Mouse (Mus musculus) hindbrain, embryonic 11.5 days (tissue): ENCODE measurements at regions not wholly inside any gene's neighbourhood (a gene's known extent, or its start where the extent isn't known, plus 50 kb on each side); places are given as distances from the start of the nearest gene placed in this dataset.
A peak's percentile ranks its signal among the peaks of the same experiment; 100 is the strongest.

ENCODE experiments used
- ATAC-seq: fragments of 200-750 bp; cut with Nextera tagmentation; 2 replicates; pipeline ENCODE4 v1.8.0; 2017; ENCODE audit warnings: mild to moderate bottlenecking, moderate TSS enrichment, moderate library complexity; ENCODE audit not compliant: low FRiP score
- DNase-seq: peaks from one replicate; pipeline ENCODE4 v3.0.0-alpha.2; 2015; ENCODE audit warnings: low spot score
- H3K27ac ChIP-seq: fragments of 300-500 bp; sonication (generic); 2 replicates; pipeline ENCODE4 v1.5.1; 2014; ENCODE audit warnings: mild to moderate bottlenecking, low read depth, low read length
- H3K27me3 ChIP-seq: fragments of 300-500 bp; sonication (generic); 2 replicates; pipeline ENCODE4 v1.6.1; 2014; ENCODE audit warnings: mild to moderate bottlenecking, low read length, moderate library complexity, mixed read lengths; ENCODE audit not compliant: control insufficient read depth, insufficient read depth
- H3K36me3 ChIP-seq: fragments of 300-500 bp; sonication (generic); 2 replicates; pipeline ENCODE4 v1.6.1; 2014; ENCODE audit warnings: mild to moderate bottlenecking, low read length, moderate library complexity, mixed read lengths; ENCODE audit not compliant: control insufficient read depth, insufficient read depth
- H3K4me1 ChIP-seq: fragments of 300-500 bp; sonication (generic); replicated peaks from 2 replicates; pipeline ENCODE4 v1.6.1; 2014; ENCODE audit warnings: low read length, mixed read lengths; ENCODE audit not compliant: control insufficient read depth, insufficient read depth
- H3K4me2 ChIP-seq: fragments of 300-500 bp; sonication (generic); replicated peaks from 2 replicates; pipeline ENCODE4 v1.6.1; 2014; ENCODE audit warnings: mild to moderate bottlenecking, low read depth, low read length
- H3K4me3 ChIP-seq: fragments of 300-500 bp; sonication (generic); 2 replicates; pipeline ENCODE4 v1.5.1; 2014; ENCODE audit warnings: low read depth, low read length
- H3K9ac ChIP-seq: fragments of 300-500 bp; sonication (generic); 2 replicates; pipeline ENCODE4 v1.6.1; 2014; ENCODE audit warnings: low read depth, low read length
- H3K9me3 ChIP-seq: fragments of 300-500 bp; sonication (generic); 2 replicates; pipeline ENCODE4 v1.6.1; 2016; ENCODE audit warnings: low read length; ENCODE audit not compliant: control insufficient read depth
- WGBS: fragments of 180-500 bp; shearing (Covaris S2); extraction: QIAGEN DNeasy Blood & Tissue Kit; methylation state at CpG from one replicate; pipeline ENCODE4 v1.1.7; 2014; 5-methylcytosine and 5-hydroxymethylcytosine counted together

- H3K9ac ChIP-seq = no peak overlapping the region
- H3K4me2 ChIP-seq = no peak overlapping the region
- H3K27ac ChIP-seq = no peak overlapping the region
- H3K27me3 ChIP-seq = no peaks in the 10 kb centered on the region
- no peak overlapping the region for H3K4me3 ChIP-seq
- H3K36me3 ChIP-seq = no peaks in the 10 kb centered on the region
- DNase-seq = no peak
- WGBS = 67% methylated on average over 7 of the region's 7 CpGs
- H3K4me1 ChIP-seq = no peaks in the 10 kb centered on the region
- no peak for ATAC-seq
- H3K9me3 ChIP-seq = no peaks in the 10 kb centered on the region
These were observed 197.4 kb upstream of the Slc16a7 start for GRCm38 (mm10) chr10:125586489-125587147.

- Histone ChIP-seq H3K4me3 (no peak overlapping the region), H3K4me2 (no peak overlapping the region), H3K27me3 (no peaks in the 10 kb centered on the region), H3K9me3 (no peaks in the 10 kb centered on the region), H3K4me1 (no peaks in the 10 kb centered on the region), H3K36me3 (no peaks in the 10 kb centered on the region), H3K9ac (no peak overlapping the region), H3K27ac (no peak overlapping the region)
- 88% methylated on average over 5 of the region's 5 CpGs for WGBS
- ATAC-seq (no peak), DNase-seq (no peak)
These were observed 203.7 kb upstream of the Slc16a7 start for GRCm38 (mm10) chr10:125593006-125593405.

- H3K4me2 ChIP-seq = no peak overlapping the region
- 0 out of 2 replicates have a peak, but pooled peaks have one; percentile 22 for ATAC-seq
- DNase-seq = peak; percentile 5
These were observed 218.7 kb upstream of the Slc16a7 start for GRCm38 (mm10) chr10:125607787-125608617.

GRCm38 (mm10) chr10:125610353-125610752 lies 221.1 kb upstream of the Slc16a7 start:
- no peak for DNase-seq
- 83% methylated on average over 5 of the region's 5 CpGs for WGBS
- no peak overlapping the region for H3K9ac ChIP-seq

More at GRCm38 (mm10) chr10:125607787-125608617, 218.7 kb upstream of the Slc16a7 start:
- no peak overlapping the region for H3K27ac ChIP-seq
- no peaks in the 10 kb centered on the region for H3K9me3 ChIP-seq
- no peak overlapping the region for H3K9ac ChIP-seq
- no peak overlapping the region for H3K4me3 ChIP-seq
- no peaks in the 10 kb centered on the region for H3K27me3 ChIP-seq
- H3K36me3 ChIP-seq = no peaks in the 10 kb centered on the region
- WGBS = 74% methylated on average over 10 of the region's 10 CpGs
- H3K4me1 ChIP-seq = no peaks in the 10 kb centered on the region

GRCm38 (mm10) chr10:125612773-125613172 lies 223.5 kb upstream of the Slc16a7 start:
- 97% methylated on average over 6 of the region's 6 CpGs for WGBS

More at GRCm38 (mm10) chr10:125610353-125610752, 221.1 kb upstream of the Slc16a7 start:
- Histone ChIP-seq H3K9me3 (no peaks in the 10 kb centered on the region), H3K4me3 (no peak overlapping the region), H3K27ac (no peak overlapping the region), H3K27me3 (no peaks in the 10 kb centered on the region), H3K4me1 (no peaks in the 10 kb centered on the region), H3K36me3 (no peaks in the 10 kb centered on the region), H3K4me2 (no peak overlapping the region)
- ATAC-seq = no peak

DNA sequence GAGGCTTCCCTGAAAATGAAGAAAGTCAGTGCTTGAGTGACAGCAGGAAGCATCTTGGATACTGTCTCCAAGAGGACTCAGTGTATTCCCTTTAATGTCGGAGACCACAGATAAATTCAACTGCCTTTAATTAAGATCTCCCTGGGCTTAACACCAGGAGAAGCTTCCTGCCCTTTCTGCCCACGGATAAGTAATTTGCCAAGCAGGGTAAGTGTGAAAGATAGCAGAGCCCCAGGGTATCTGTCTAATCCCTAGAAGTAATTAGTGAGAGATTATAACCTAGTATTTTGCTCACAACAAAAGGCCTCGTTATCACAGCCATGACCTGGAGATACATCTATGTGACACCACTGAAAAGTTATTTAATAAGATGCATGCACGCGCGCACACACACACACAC lies 232.1 kb upstream of the Slc16a7 start:
- ATAC-seq (no peak), DNase-seq (no peak)
- WGBS = 68% methylated on average over 6 of the region's 6 CpGs
- Histone ChIP-seq H3K4me2 (no peak overlapping the region), H3K4me1 (no peaks in the 10 kb centered on the region), H3K9ac (no peak overlapping the region), H3K27me3 (no peaks in the 10 kb centered on the region), H3K9me3 (no peaks in the 10 kb centered on the region), H3K36me3 (no peaks in the 10 kb centered on the region), H3K27ac (no peak overlapping the region), H3K4me3 (no peak overlapping the region)

More at GRCm38 (mm10) chr10:125612773-125613172, 223.5 kb upstream of the Slc16a7 start:
- ATAC-seq = no peak
- no peak for DNase-seq
- H3K9me3 ChIP-seq = no peaks in the 10 kb centered on the region
- no peaks in the 10 kb centered on the region for H3K27me3 ChIP-seq
- H3K4me3 ChIP-seq = no peak overlapping the region
- H3K4me1 ChIP-seq = no peaks in the 10 kb centered on the region
- H3K9ac ChIP-seq = no peak overlapping the region
- H3K36me3 ChIP-seq = no peaks in the 10 kb centered on the region
- H3K27ac ChIP-seq = no peak overlapping the region
- H3K4me2 ChIP-seq = no peak overlapping the region

DNA sequence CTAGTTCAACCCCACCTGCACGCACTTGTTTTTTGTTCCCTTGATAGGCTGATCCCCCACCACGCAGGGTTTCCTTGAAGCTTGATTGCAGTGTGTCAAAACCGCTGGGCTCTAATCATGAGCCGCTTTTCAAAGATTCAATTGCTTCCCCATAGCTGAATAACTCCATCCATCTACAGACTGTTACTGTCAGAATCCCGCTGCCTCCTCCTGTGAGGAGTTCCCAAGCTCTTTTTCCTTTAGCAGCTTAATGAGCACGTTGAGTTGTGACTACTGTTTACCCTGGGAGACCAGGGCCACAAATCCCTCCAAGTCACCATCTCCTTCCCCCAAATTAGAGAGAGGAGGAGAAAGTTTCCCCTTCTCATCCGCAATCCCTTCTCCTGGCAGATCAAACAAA lies 234.6 kb upstream of the Slc16a7 start:
- 15% methylated on average over 7 of the region's 7 CpGs for WGBS
- Histone ChIP-seq H3K4me2 (no peak overlapping the region), H3K27me3 (no peaks in the 10 kb centered on the region), H3K36me3 (no peaks in the 10 kb centered on the region), H3K27ac (no peak overlapping the region), H3K9ac (no peak overlapping the region), H3K9me3 (no peaks in the 10 kb centered on the region), H3K4me3 (no peak overlapping the region), H3K4me1 (no peaks in the 10 kb centered on the region)
- DNase-seq (peak; percentile 13), ATAC-seq (no peak)

- H3K9ac ChIP-seq = no peak overlapping the region
- ATAC-seq (no peak), DNase-seq (no peak)
- no peaks in the 10 kb centered on the region for H3K4me1 ChIP-seq
- no peaks in the 10 kb centered on the region for H3K27me3 ChIP-seq
- H3K36me3 ChIP-seq = no peaks in the 10 kb centered on the region
- H3K4me2 ChIP-seq = no peak overlapping the region
- 92% methylated on average over 4 of the region's 4 CpGs for WGBS
- no peak overlapping the region for H3K27ac ChIP-seq
- H3K9me3 ChIP-seq = no peaks in the 10 kb centered on the region
- H3K4me3 ChIP-seq = no peak overlapping the region
These were observed 278.6 kb upstream of the Slc16a7 start for GRCm38 (mm10) chr10:125667906-125668305.
